Mouse (Mus musculus) embryonic fibroblast, embryonic 13.5 days (primary cell): Measurements from ENCODE around the gene Tmem184b. TPM values are rescaled to one million over a fixed set of nuclear protein-coding genes. Genes with fewer than 3 reads are reported as not detected.

ENCODE experiments used
- H3K27ac ChIP-seq: 2 replicates; pipeline ENCODE4 v1.5.1; 2012; ENCODE audit warnings: low read length, control low read depth, inconsistent platforms; ENCODE audit not compliant: insufficient read depth
- H3K4me1 ChIP-seq: 2 replicates; pipeline ENCODE4 v1.6.1; 2011; ENCODE audit warnings: low read length; ENCODE audit not compliant: control insufficient read depth, insufficient read depth
- H3K4me3 ChIP-seq: 2 replicates; pipeline ENCODE4 v1.5.1; 2011; ENCODE audit warnings: mild to moderate bottlenecking, control low read depth, low read length; ENCODE audit not compliant: insufficient read depth
- CTCF ChIP-seq: IDR thresholded peaks from 2 replicates; pipeline ENCODE4 v1.5.1; 2011; ENCODE audit warnings: mild to moderate bottlenecking, control low read depth, low read length, moderate library complexity, borderline replicate concordance; ENCODE audit not compliant: insufficient read depth
- POLR2A ChIP-seq: IDR thresholded peaks from 2 replicates; pipeline ENCODE4 v1.6.1; 2011; ENCODE audit warnings: low read depth, mild to moderate bottlenecking, control low read depth, low read length, moderate library complexity
- polyA plus RNA-seq: library from polyadenylated mRNA; stranded (reverse); fragments of >200 nt; gene quantifications from 2 replicates; pipeline ENCODE4 v1.2.4, GENCODE M21; 2011; ENCODE audit warnings: low read depth; ENCODE audit not compliant: missing spikeins, insufficient read length

Gene Tmem184b
- polyA plus RNA-seq, 1 experiment: 82.2 TPM

DNA sequence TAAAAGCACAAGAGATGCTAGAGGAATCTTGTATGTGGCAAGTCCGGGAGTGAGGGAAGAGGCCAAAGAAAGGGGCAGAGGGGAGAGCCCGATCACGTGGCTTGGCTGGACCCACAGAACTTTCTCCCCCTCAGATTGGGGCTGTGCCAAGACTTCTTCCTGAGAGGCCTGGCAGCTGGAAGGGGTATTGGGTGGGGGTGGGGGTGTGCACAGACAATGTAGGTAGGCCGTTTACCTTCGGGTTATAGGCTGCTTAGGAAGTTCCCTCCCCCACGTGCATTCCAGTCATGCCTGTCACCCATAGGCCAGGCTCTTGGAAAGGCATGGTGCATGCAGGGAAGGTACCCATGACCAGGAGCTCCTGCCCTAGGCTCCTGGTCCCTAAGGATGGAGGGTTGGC lies 43.4 kb downstream of the Tmem184b start:
- Histone ChIP-seq H3K4me3 (no peak overlapping the region), H3K27ac (peak overlapping the region; percentile 23), H3K4me1 (peaks cover 9% of the 10 kb centered on the region)
- no peak for TF ChIP-seq CTCF
- no peak for TF ChIP-seq POLR2A

DNA sequence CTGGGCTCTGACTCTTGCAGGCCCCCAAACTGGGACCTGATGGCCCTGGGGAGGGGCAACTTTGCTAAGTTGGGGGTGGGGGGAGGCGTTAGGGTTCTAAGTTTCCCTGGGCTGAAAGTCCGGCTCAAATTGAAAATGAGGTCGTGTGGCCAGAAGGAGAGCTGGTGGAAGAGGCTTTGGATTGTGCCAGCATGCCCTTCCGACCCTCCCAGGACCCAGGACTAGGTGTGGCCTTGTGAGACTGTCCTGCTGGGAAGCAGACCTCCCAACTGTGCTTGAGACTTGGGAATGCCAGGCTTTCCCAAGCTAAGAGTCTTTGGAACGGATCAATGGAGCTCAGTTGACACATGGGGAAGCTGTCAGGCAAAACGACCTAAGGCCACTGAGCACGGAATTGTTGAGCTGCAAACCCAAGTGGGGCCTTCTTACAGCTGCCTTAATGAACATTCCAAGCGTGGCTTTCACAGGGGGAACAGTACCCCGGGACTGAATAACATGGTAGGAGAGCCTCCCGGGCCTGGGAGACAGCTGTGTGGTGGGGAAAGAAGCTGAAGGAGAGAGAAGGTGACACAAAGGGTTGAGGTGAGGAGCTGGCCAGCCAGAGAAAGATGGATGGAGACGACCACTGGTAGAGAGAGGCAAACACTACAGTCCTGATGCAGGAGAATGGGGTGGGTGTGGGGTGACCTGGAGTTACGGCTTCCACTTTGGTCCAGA lies 45.2 kb downstream of the Tmem184b start:
- H3K27ac ChIP-seq: no peak overlapping the region
- H3K4me1 ChIP-seq: peaks cover 9% of the 10 kb centered on the region
- TF ChIP-seq CTCF (no peak), POLR2A (no peak)
- no peak overlapping the region for H3K4me3 ChIP-seq

DNA sequence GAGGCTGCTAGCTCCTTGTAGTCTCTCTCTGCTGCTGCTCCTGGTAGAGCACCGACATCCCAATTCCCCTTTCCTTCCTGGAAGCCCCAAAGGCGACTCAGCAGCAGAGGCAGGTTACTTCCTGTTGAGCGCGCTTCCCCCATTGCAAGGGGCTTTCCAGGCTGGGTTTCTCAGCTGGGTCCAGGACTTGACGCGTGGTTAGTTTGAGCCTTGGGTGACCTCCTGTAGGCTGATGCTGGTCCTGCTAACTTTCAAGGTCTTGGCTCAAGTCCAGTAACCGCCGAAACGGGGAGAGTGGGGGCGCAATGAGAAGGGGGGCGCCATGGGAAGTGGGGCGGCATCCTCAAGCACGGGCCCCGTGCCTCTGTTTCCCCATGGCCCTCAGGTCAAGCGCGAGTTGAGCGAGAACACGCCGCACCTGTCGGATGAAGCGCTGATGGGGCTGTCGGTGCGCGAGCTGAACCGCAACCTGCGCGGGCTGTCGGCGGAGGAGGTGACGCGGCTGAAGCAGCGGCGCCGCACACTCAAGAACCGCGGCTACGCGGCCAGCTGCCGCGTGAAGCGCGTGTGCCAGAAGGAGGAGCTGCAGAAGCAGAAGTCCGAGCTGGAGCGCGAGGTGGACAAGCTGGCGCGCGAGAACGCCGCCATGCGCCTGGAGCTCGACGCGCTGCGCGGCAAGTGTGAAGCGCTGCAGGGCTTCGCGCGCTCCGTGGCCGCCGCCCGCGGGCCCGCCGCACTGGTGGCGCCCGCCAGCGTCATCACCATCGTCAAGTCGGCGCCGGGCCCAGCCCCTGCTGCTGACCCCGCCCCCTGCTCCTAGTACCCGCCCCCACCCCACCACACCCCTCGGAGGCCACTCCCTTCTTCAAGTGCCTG lies 46.1 kb downstream of the Tmem184b start:
- peak; percentile 35; the same call in 1 of the 2 replicates for TF ChIP-seq POLR2A
- no peak for TF ChIP-seq CTCF
- H3K27ac ChIP-seq: no peak overlapping the region
- H3K4me3 ChIP-seq: peak overlapping the region; percentile 6; the same call in 1 of the 2 replicates
- H3K4me1 ChIP-seq: peaks cover 9% of the 10 kb centered on the region

DNA sequence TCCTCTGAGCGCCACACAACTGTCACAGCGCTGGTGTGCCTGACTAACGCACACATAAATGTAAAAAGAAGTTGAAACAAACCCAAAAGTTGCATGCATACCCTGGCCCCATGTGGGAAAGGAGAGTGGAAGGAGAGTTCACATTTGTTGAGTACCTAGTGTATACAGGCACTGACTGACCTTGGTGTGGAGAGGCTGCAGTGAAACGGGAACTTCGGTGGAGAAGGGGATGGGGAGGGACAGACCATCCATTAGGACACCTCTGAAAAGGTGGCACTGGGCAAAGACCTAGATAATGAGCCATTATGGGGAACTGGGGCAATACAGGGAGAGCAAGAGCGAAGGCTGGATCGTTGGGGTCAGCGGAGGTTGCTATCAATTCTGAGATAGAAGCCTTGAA lies 46.9 kb downstream of the Tmem184b start:
- TF ChIP-seq POLR2A (no peak), CTCF (no peak)
- Histone ChIP-seq H3K4me3 (no peak overlapping the region), H3K27ac (no peak overlapping the region), H3K4me1 (peaks cover 9% of the 10 kb centered on the region)

DNA sequence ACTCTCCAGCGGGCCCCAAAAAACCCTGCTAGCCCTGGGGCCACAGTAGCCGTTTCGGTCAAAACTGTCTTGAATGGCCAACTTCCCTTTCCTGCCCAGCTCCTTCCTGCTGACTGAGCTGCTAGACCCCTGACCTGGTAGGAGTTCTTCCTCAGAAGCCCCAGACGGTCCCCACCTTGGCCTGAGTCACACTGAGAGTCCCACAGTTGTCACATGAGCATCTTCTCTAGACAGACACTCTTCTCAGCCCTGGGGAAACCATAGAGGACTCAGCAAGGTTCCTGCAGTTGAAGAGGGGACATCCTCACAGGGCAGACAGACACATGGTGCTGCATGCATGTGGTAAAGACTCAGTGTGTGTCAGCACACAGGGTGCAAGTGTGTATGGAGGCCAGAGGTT lies 48.8 kb downstream of the Tmem184b start:
- no peak for TF ChIP-seq POLR2A
- no peak for TF ChIP-seq CTCF
- no peak overlapping the region for H3K4me3 ChIP-seq
- H3K4me1 ChIP-seq: peaks cover 6% of the 10 kb centered on the region; the same call in 1 of the 2 replicates
- no peak overlapping the region for H3K27ac ChIP-seq

DNA sequence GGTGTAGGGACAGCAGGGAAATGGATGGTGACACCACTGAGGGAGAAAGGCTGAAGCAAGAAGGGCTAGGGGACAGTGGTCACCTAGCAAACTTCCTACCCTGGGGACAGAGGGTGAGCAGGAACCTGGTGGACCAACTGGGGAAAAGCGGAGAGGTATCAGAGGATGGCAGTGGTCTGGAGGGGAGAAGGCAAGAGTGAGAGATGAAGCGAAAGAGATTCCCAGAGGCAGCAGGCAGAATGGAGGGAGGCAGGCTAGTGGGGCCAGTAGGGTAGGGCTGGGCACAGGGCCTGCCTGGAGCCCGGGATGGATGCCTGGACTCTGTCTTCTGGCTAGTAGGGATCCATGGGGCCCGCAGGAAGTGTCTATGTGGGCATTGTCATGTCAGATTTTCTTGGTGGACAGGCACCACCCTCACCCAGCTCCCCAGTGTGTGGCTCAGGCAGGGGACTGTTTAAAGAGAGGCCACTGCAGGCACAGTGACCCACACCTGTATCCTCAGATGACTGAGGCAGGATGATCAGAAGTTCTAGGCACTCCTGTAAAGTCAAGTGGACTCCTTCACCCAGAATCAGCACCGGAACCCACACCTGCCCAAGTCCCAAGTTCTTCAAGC lies 49.6 kb downstream of the Tmem184b start:
- no peak for TF ChIP-seq POLR2A
- TF ChIP-seq CTCF: no peak
- H3K4me3 ChIP-seq: no peak overlapping the region
- peaks cover 6% of the 10 kb centered on the region; the same call in 1 of the 2 replicates for H3K4me1 ChIP-seq
- H3K27ac ChIP-seq: no peak overlapping the region

DNA sequence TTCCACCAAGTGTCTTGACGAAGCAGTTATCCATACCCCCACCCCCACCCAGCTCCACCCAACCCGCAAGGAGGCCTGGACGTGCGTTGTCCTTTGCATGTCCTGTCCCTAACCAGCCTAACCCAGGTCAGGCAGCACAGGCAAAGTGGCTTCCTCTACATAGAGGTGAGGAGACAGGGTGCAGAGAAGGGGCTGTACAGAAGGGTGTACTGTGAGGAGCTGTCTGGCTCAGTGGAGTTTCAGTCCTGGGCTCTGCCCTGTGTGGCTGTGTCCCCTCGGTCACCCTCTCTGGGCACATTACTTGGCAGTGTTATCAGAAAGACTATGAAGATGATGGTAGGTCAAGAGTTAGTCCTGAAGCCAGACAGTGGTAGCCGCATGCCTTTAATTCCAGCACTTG lies 50.9 kb downstream of the Tmem184b start:
- H3K4me3 ChIP-seq: no peak overlapping the region
- TF ChIP-seq POLR2A: no peak
- no peak for TF ChIP-seq CTCF
- H3K4me1 ChIP-seq: 0 out of 2 replicates have a peak, but pooled peaks cover 2% of the 10 kb centered on the region
- no peak overlapping the region for H3K27ac ChIP-seq

DNA sequence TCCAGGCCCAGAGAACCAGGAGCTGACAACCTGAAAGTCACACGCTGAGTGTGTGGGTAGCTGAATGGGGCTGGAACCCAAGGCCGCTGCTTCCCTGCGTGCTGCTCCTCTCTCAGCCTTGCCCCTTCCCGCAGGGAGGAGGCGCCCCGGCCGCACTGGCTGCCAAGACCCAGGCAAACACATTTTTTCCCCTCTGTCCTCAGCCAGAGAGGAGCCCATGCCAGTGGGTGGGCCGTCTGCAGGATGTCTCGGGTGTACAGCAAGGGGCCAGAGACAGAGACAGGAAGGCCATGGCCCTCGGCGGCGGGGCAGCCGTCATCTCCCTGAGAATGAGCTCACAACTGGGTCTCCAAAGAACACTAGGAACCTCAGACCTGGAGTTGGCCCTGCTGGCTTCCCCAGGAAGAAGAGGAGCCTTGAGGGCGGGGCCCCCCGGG lies 52.0 kb downstream of the Tmem184b start:
- Histone ChIP-seq H3K4me3 (no peak overlapping the region), H3K27ac (no peak overlapping the region), H3K4me1 (peaks cover 5% of the 10 kb centered on the region)
- TF ChIP-seq CTCF (no peak), POLR2A (0 out of 2 replicates have a peak, but pooled peaks have one; percentile 42)

DNA sequence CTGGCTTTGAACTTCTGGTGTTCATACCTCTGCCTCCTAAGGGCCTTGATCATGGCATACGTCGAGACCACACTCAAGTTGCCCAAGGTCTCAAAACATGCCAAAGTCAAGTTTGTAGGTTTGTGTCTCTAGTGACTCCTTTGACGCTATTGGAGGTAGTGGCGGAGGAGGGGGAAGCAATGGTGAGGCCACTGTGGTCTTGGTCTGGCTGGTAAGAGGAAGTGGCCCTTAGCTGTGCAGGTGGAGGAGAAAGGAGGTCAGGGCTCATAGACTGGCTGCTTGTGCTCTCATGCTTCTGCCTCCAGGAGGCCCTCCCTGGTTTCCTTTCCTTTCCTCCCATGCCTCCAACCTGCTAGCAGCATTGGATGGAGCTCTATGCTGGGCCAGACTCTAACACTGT lies 52.5 kb downstream of the Tmem184b start:
- no peak overlapping the region for H3K27ac ChIP-seq
- peaks cover 5% of the 10 kb centered on the region for H3K4me1 ChIP-seq
- H3K4me3 ChIP-seq: no peak overlapping the region
- TF ChIP-seq POLR2A (no peak), CTCF (no peak)
